Comparison of ENCODE assay signal across 26 mouse cellular contexts in genomic region chr15:12766848-12767247, GRCm38 (mm10).
"Had no signal": no experiment of that assay in that cellular context is flagged by ENCODE, and none has a peak within 500 bp of the region (broad histone marks: within the 10 kb centered on the region; RNA-seq: fewer than 3 reads in every experiment).

No protein-coding gene starts in this region.

- H3K36me3 ChIP-seq: embryonic facial prominence, embryonic 10.5 days; embryonic facial prominence, embryonic 12.5 days; embryonic facial prominence, embryonic 13.5 days; embryonic facial prominence, embryonic 15.5 days; forebrain, embryonic 10.5 days; forebrain, embryonic 12.5 days; forebrain, embryonic 15.5 days; heart, embryonic 10.5 days had no signal

- H3K9ac ChIP-seq: embryonic facial prominence, embryonic 12.5 days; embryonic facial prominence, embryonic 13.5 days; embryonic facial prominence, embryonic 15.5 days; forebrain, embryonic 12.5 days; forebrain, embryonic 15.5 days; forebrain, postnatal 0 days had no signal

- H3K9me3 ChIP-seq: embryonic facial prominence, embryonic 12.5 days; embryonic facial prominence, embryonic 13.5 days; embryonic facial prominence, embryonic 15.5 days; forebrain, embryonic 12.5 days; forebrain, embryonic 15.5 days; heart, embryonic 10.5 days had no signal

- H3K4me2 ChIP-seq: embryonic facial prominence, embryonic 12.5 days; embryonic facial prominence, embryonic 13.5 days; embryonic facial prominence, embryonic 15.5 days; forebrain, embryonic 12.5 days; forebrain, embryonic 15.5 days had no signal

- H3K4me3 ChIP-seq: embryonic facial prominence, embryonic 10.5 days; embryonic facial prominence, embryonic 12.5 days; embryonic facial prominence, embryonic 13.5 days; embryonic facial prominence, embryonic 15.5 days; erythroblast, embryonic 14.5 days; forebrain, embryonic 10.5 days; forebrain, embryonic 12.5 days; forebrain, embryonic 15.5 days; gastrocnemius, adult 2 months; heart, adult 2 months; heart, embryonic 10.5 days had no signal

- H3K27ac ChIP-seq: embryonic facial prominence, embryonic 10.5 days; embryonic facial prominence, embryonic 12.5 days; embryonic facial prominence, embryonic 13.5 days; embryonic facial prominence, embryonic 15.5 days; forebrain, embryonic 10.5 days; forebrain, embryonic 12.5 days; forebrain, embryonic 15.5 days; gastrocnemius, adult 2 months; heart, adult 2 months; heart, embryonic 10.5 days had no signal

- H3K4me1 ChIP-seq: forebrain, embryonic 12.5 days; forebrain, embryonic 15.5 days had no signal

- H3K27me3 ChIP-seq: embryonic facial prominence, embryonic 12.5 days; embryonic facial prominence, embryonic 13.5 days; embryonic facial prominence, embryonic 15.5 days; forebrain, embryonic 12.5 days; forebrain, embryonic 15.5 days had no signal

- DNase-seq: cerebellum, adult 9-11 months; cerebellum, postnatal 10 days; cerebellum, postnatal 14 days; cerebellum, postnatal 25 days; cerebellum, postnatal 36 days; embryo, embryonic 11 days; gastrocnemius, adult 2 months; gastrocnemius, postnatal 10 days; gastrocnemius, postnatal 14 days; gastrocnemius, postnatal 25 days; gastrocnemius, postnatal 36 days; heart, adult 11 months; heart, adult 18-20 months; heart, adult 2 months had no signal

- ATAC-seq: forebrain, embryonic 14.5 days; forebrain, embryonic 15.5 days; forebrain, embryonic 16.5 days; forebrain, postnatal 0 days had no signal
